Mouse (Mus musculus) midbrain, embryonic 15.5 days (tissue): ENCODE measurements at regions not wholly inside any gene's neighbourhood (a gene's known extent, or its start where the extent isn't known, plus 50 kb on each side); places are given as distances from the start of the nearest gene placed in this dataset.

Source experiments
- ATAC-seq: fragments of 200-750 bp; cut with Nextera tagmentation; replicated peaks from 2 replicates; pipeline ENCODE4 v1.8.0; 2017; ENCODE audit warnings: moderate TSS enrichment
- H3K27ac ChIP-seq: fragments of 300-500 bp; sonication (generic); 2 replicates; pipeline ENCODE4 v1.5.1; 2015; ENCODE audit warnings: mild to moderate bottlenecking, inconsistent platforms
- H3K27me3 ChIP-seq: fragments of 300-500 bp; sonication (generic); replicated peaks from 2 replicates; pipeline ENCODE4 v1.6.1; 2015; ENCODE audit warnings: inconsistent platforms
- H3K36me3 ChIP-seq: fragments of 300-500 bp; sonication (generic); replicated peaks from 2 replicates; pipeline ENCODE4 v1.6.1; 2015; ENCODE audit warnings: inconsistent platforms
- H3K4me1 ChIP-seq: fragments of 300-500 bp; sonication (generic); 2 replicates; pipeline ENCODE4 v1.6.1; 2015; ENCODE audit warnings: inconsistent platforms
- H3K4me2 ChIP-seq: fragments of 300-500 bp; sonication (generic); 2 replicates; pipeline ENCODE4 v1.6.1; 2015; ENCODE audit warnings: inconsistent platforms, mild to moderate bottlenecking, moderate library complexity
- H3K4me3 ChIP-seq: fragments of 300-500 bp; sonication (generic); 2 replicates; pipeline ENCODE4 v1.5.1; 2015; ENCODE audit warnings: mild to moderate bottlenecking, inconsistent platforms
- H3K9ac ChIP-seq: fragments of 300-500 bp; sonication (generic); 2 replicates; pipeline ENCODE4 v1.6.1; 2015; ENCODE audit warnings: mild to moderate bottlenecking, inconsistent platforms
- H3K9me3 ChIP-seq: fragments of 300-500 bp; sonication (generic); 2 replicates; pipeline ENCODE4 v1.6.1; 2016; ENCODE audit warnings: inconsistent platforms
- WGBS: fragments of 180-500 bp; shearing (Covaris S2); methylation state at CpG from one replicate; pipeline ENCODE4 v1.1.7; 2015; ENCODE audit warnings: mixed read lengths; 5-methylcytosine and 5-hydroxymethylcytosine counted together

- H3K9me3 ChIP-seq, result no peaks in the 10 kb centered on the region
- no peak overlapping the region for H3K4me3 ChIP-seq
- peaks cover 9% of the 10 kb centered on the region for H3K4me1 ChIP-seq
- no peak overlapping the region for H3K9ac ChIP-seq
- no peaks in the 10 kb centered on the region for H3K36me3 ChIP-seq
- no peak overlapping the region for H3K4me2 ChIP-seq
- no peak for ATAC-seq
- 78% methylated on average over 4 of the region's 4 CpGs for WGBS
- H3K27ac ChIP-seq, result no peak overlapping the region
- H3K27me3 ChIP-seq, result no peaks in the 10 kb centered on the region
Measured at GRCm38 (mm10) chr13:111974282-111974681, 165.5 kb upstream of the Map3k1 start.

GRCm38 (mm10) chr13:111975549-111975948 is 166.8 kb upstream of the Map3k1 start:
- Histone ChIP-seq H3K4me2 (no peak overlapping the region), H3K4me3 (no peak overlapping the region), H3K36me3 (no peaks in the 10 kb centered on the region), H3K27ac (no peak overlapping the region), H3K4me1 (peaks cover 19% of the 10 kb centered on the region), H3K9me3 (no peaks in the 10 kb centered on the region), H3K9ac (no peak overlapping the region), H3K27me3 (no peaks in the 10 kb centered on the region)
- 93% methylated on average over 3 of the region's 3 CpGs for WGBS
- no peak for ATAC-seq

- H3K4me2 ChIP-seq, result no peak overlapping the region
- 83% methylated on average over 31 of the region's 31 CpGs for WGBS
- H3K27me3 ChIP-seq, result no peaks in the 10 kb centered on the region
- ATAC-seq, result no peak
- no peaks in the 10 kb centered on the region for H3K36me3 ChIP-seq
- peaks cover 19% of the 10 kb centered on the region for H3K4me1 ChIP-seq
- H3K9me3 ChIP-seq, result no peaks in the 10 kb centered on the region
- H3K27ac ChIP-seq, result no peak overlapping the region
- H3K9ac ChIP-seq, result no peak overlapping the region
- no peak overlapping the region for H3K4me3 ChIP-seq
Measured at GRCm38 (mm10) chr13:111977769-111978674, 169.2 kb upstream of the Map3k1 start.

GRCm38 (mm10) chr13:111978675-111979020 is 169.9 kb upstream of the Map3k1 start:
- Histone ChIP-seq H3K4me3 (no peak overlapping the region), H3K27ac (no peak overlapping the region), H3K36me3 (no peaks in the 10 kb centered on the region), H3K9me3 (no peaks in the 10 kb centered on the region), H3K4me2 (no peak overlapping the region), H3K9ac (no peak overlapping the region), H3K4me1 (peaks cover 19% of the 10 kb centered on the region), H3K27me3 (no peaks in the 10 kb centered on the region)
- no peak for ATAC-seq
- WGBS, result 77% methylated on average over 5 of the region's 5 CpGs

- H3K9me3 ChIP-seq, result no peaks in the 10 kb centered on the region
- 45% methylated on average over 17 of the region's 17 CpGs for WGBS
- ATAC-seq, result 0 out of 2 replicates have a peak, but pooled peaks have one; percentile 39
- no peak overlapping the region for H3K9ac ChIP-seq
- no peak overlapping the region for H3K4me3 ChIP-seq
- H3K4me2 ChIP-seq, result no peak overlapping the region
- H3K27me3 ChIP-seq, result no peaks in the 10 kb centered on the region
- H3K36me3 ChIP-seq, result no peaks in the 10 kb centered on the region
- peaks cover 22% of the 10 kb centered on the region for H3K4me1 ChIP-seq
- no peak overlapping the region for H3K27ac ChIP-seq
Measured at GRCm38 (mm10) chr13:111979428-111980204, 170.8 kb upstream of the Map3k1 start.

- no peak overlapping the region for H3K4me3 ChIP-seq
- H3K27me3 ChIP-seq, result no peaks in the 10 kb centered on the region
- no peak overlapping the region for H3K27ac ChIP-seq
- peaks cover 22% of the 10 kb centered on the region for H3K4me1 ChIP-seq
- H3K9me3 ChIP-seq, result no peaks in the 10 kb centered on the region
- H3K4me2 ChIP-seq, result no peak overlapping the region
- H3K36me3 ChIP-seq, result no peaks in the 10 kb centered on the region
- no peak overlapping the region for H3K9ac ChIP-seq
- no peak for ATAC-seq
- WGBS, result 77% methylated on average over 12 of the region's 12 CpGs
Measured at GRCm38 (mm10) chr13:111980205-111980595, 171.4 kb upstream of the Map3k1 start.

GRCm38 (mm10) chr13:111981103-111981502 is 172.3 kb upstream of the Map3k1 start:
- Histone ChIP-seq H3K4me1 (peaks cover 22% of the 10 kb centered on the region), H3K27me3 (no peaks in the 10 kb centered on the region), H3K9me3 (no peaks in the 10 kb centered on the region), H3K4me2 (no peak overlapping the region), H3K36me3 (no peaks in the 10 kb centered on the region), H3K9ac (no peak overlapping the region), H3K4me3 (no peak overlapping the region), H3K27ac (no peak overlapping the region)
- no peak for ATAC-seq
- WGBS, result 91% methylated on average over 2 of the region's 2 CpGs

- H3K27ac ChIP-seq, result no peak overlapping the region
- no peak overlapping the region for H3K9ac ChIP-seq
- WGBS, result 90% methylated on average over 6 of the region's 6 CpGs
Measured at GRCm38 (mm10) chr13:111982796-111983460, 174.1 kb upstream of the Map3k1 start.

GRCm38 (mm10) chr13:111984081-111984574 is 175.3 kb upstream of the Map3k1 start:
- Histone ChIP-seq H3K9ac (no peak overlapping the region), H3K4me1 (peaks cover 14% of the 10 kb centered on the region), H3K36me3 (no peaks in the 10 kb centered on the region), H3K4me2 (no peak overlapping the region), H3K27me3 (no peaks in the 10 kb centered on the region), H3K4me3 (no peak overlapping the region), H3K9me3 (no peaks in the 10 kb centered on the region), H3K27ac (no peak overlapping the region)
- 74% methylated on average over 10 of the region's 10 CpGs for WGBS
- ATAC-seq, result peak; percentile 66; the same call in 1 of the 2 replicates

More at GRCm38 (mm10) chr13:111982796-111983460, 174.1 kb upstream of the Map3k1 start:
- no peaks in the 10 kb centered on the region for H3K36me3 ChIP-seq
- H3K9me3 ChIP-seq, result no peaks in the 10 kb centered on the region
- no peak overlapping the region for H3K4me3 ChIP-seq
- peaks cover 22% of the 10 kb centered on the region for H3K4me1 ChIP-seq
- no peak for ATAC-seq
- H3K4me2 ChIP-seq, result no peak overlapping the region
- H3K27me3 ChIP-seq, result no peaks in the 10 kb centered on the region

- no peak for ATAC-seq
- Histone ChIP-seq H3K9ac (no peak overlapping the region), H3K27me3 (no peaks in the 10 kb centered on the region), H3K4me2 (no peak overlapping the region), H3K27ac (no peak overlapping the region), H3K36me3 (no peaks in the 10 kb centered on the region), H3K4me3 (no peak overlapping the region), H3K4me1 (peaks cover 2% of the 10 kb centered on the region; the same call in 1 of the 2 replicates), H3K9me3 (no peaks in the 10 kb centered on the region)
- 91% methylated on average over 5 of the region's 5 CpGs for WGBS
Measured at GRCm38 (mm10) chr13:111985406-111985805, 176.6 kb upstream of the Map3k1 start.

- Histone ChIP-seq H3K4me1 (0 out of 2 replicates have a peak, but pooled peaks cover 8% of the 10 kb centered on the region), H3K27ac (no peak overlapping the region), H3K9ac (no peak overlapping the region), H3K36me3 (no peaks in the 10 kb centered on the region), H3K27me3 (no peaks in the 10 kb centered on the region), H3K4me3 (no peak overlapping the region), H3K9me3 (no peaks in the 10 kb centered on the region), H3K4me2 (no peak overlapping the region)
- no peak for ATAC-seq
- WGBS, result 90% methylated on average over 15 of the region's 15 CpGs
Measured at GRCm38 (mm10) chr13:111986681-111987080, 177.9 kb upstream of the Map3k1 start.

GRCm38 (mm10) chr13:111987420-111987819 is 178.6 kb upstream of the Map3k1 start:
- H3K9me3 ChIP-seq, result no peaks in the 10 kb centered on the region
- no peak overlapping the region for H3K4me2 ChIP-seq
- ATAC-seq, result no peak
- no peak overlapping the region for H3K27ac ChIP-seq
- no peak overlapping the region for H3K4me3 ChIP-seq
- H3K4me1 ChIP-seq, result 0 out of 2 replicates have a peak, but pooled peaks cover 8% of the 10 kb centered on the region
- 90% methylated on average over 3 of the region's 3 CpGs for WGBS
- H3K36me3 ChIP-seq, result no peaks in the 10 kb centered on the region
- no peaks in the 10 kb centered on the region for H3K27me3 ChIP-seq
- H3K9ac ChIP-seq, result no peak overlapping the region
